Mouse (Mus musculus) forebrain, embryonic 14.5 days (tissue): ENCODE measurements at regions not wholly inside any gene's neighbourhood (a gene's known extent, or its start where the extent isn't known, plus 50 kb on each side); places are given as distances from the start of the nearest gene placed in this dataset.

Experiments used
- ATAC-seq: fragments of 200-750 bp; cut with Nextera tagmentation; 2 replicates; pipeline ENCODE4 v1.8.0; 2017; ENCODE audit warnings: mild to moderate bottlenecking, moderate library complexity
- DNase-seq: peaks from one replicate; pipeline ENCODE4 v3.0.0-alpha.2; 2015; ENCODE audit warnings: low spot score
- H3K27ac ChIP-seq: fragments of 300-500 bp; sonication (generic); 2 replicates; pipeline ENCODE4 v1.5.1; 2014; ENCODE audit warnings: low read depth, mild to moderate bottlenecking, control low read depth, low read length, moderate library complexity
- H3K27me3 ChIP-seq: fragments of 300-500 bp; sonication (generic); replicated peaks from 2 replicates; pipeline ENCODE4 v1.6.1; 2014; ENCODE audit warnings: low read length, control low read depth, mixed read lengths; ENCODE audit not compliant: control insufficient read depth, insufficient read depth
- H3K36me3 ChIP-seq: fragments of 300-500 bp; sonication (generic); 2 replicates; pipeline ENCODE4 v1.6.1; 2014; ENCODE audit warnings: low read length, control low read depth; ENCODE audit not compliant: control insufficient read depth, insufficient read depth
- H3K4me1 ChIP-seq: fragments of 300-500 bp; sonication (generic); 2 replicates; pipeline ENCODE4 v1.6.1; 2014; ENCODE audit warnings: antibody characterized with exemption, low read length, control low read depth; ENCODE audit not compliant: control insufficient read depth, insufficient read depth
- H3K4me2 ChIP-seq: fragments of 300-500 bp; sonication (generic); 2 replicates; pipeline ENCODE4 v1.6.1; 2014; ENCODE audit warnings: mild to moderate bottlenecking, control low read depth, low read length
- H3K4me3 ChIP-seq: fragments of 300-500 bp; sonication (generic); 2 replicates; pipeline ENCODE4 v1.5.1; 2014; ENCODE audit warnings: low read depth, low read length, control low read depth
- H3K9ac ChIP-seq: fragments of 300-500 bp; sonication (generic); 2 replicates; pipeline ENCODE4 v1.6.1; 2014; ENCODE audit warnings: mild to moderate bottlenecking, low read length, control low read depth, moderate library complexity
- H3K9me3 ChIP-seq: fragments of 300-500 bp; sonication (generic); replicated peaks from 2 replicates; pipeline ENCODE4 v1.6.1; 2016; ENCODE audit warnings: low read length, control low read depth, mixed read lengths; ENCODE audit not compliant: control insufficient read depth
- WGBS: fragments of 180-500 bp; shearing (Covaris S2); extraction: QIAGEN DNeasy Blood & Tissue Kit; methylation state at CpG from one replicate; pipeline ENCODE4 v1.1.7; 2014; 5-methylcytosine and 5-hydroxymethylcytosine counted together

DNA sequence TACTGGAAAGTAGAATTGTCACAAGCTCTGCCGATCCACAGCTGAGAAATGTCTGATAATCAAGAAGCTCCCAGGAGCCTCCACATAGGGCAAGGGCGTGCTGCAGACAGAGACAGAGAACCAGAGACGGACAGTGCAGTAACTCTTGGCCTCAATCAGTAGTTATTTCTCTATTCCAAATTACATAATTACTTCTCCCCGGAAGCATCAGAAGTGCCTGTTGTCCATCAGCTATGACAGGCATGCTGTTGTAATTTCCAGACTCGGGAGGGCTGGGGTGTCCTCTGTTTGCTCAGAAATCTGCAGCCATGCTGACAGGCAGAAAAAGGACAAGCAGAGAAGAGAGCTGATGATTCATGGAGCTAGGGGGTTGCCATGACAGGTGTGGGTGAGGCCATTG, 56.9 kb upstream of the Ppp1r26 start:
- Histone ChIP-seq H3K4me1 (peaks cover 37% of the 10 kb centered on the region), H3K36me3 (no peaks in the 10 kb centered on the region), H3K9ac (no peak overlapping the region), H3K27me3 (no peaks in the 10 kb centered on the region), H3K27ac (no peak overlapping the region), H3K4me2 (no peak overlapping the region), H3K9me3 (no peaks in the 10 kb centered on the region), H3K4me3 (no peak overlapping the region)
- ATAC-seq (no peak), DNase-seq (no peak)
- 85% methylated on average over 5 of the region's 5 CpGs for WGBS

DNA sequence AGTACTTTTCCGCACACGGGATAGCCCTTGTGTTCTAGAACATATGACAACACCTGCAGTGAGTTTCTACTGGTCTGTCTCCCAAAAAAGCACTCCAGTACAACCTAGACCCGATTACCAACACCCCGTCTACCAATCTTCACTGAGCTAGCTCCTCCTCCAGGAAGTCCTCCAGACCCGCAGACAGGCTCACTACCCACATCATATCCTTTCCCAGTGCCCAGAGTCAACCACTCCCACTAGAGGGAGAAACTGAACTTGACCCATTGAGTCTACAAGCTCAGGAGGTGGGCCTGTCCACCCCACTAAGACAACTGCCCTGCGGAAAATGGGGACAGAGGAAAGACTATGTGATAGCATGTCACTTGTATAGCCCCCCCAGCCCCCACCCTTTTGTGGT, 51.2 kb upstream of the Ppp1r26 start:
- Histone ChIP-seq H3K27me3 (no peaks in the 10 kb centered on the region), H3K9me3 (no peaks in the 10 kb centered on the region), H3K36me3 (no peaks in the 10 kb centered on the region), H3K4me3 (no peak overlapping the region), H3K9ac (no peak overlapping the region), H3K4me2 (no peak overlapping the region), H3K4me1 (0 out of 2 replicates have a peak, but pooled peaks cover 2% of the 10 kb centered on the region), H3K27ac (no peak overlapping the region)
- DNase-seq, result no peak
- no peak for ATAC-seq
- WGBS, result 87% methylated on average over 6 of the region's 6 CpGs
